Comparison of ENCODE assay signal across 8 mouse cellular contexts in the genomic region with DNA sequence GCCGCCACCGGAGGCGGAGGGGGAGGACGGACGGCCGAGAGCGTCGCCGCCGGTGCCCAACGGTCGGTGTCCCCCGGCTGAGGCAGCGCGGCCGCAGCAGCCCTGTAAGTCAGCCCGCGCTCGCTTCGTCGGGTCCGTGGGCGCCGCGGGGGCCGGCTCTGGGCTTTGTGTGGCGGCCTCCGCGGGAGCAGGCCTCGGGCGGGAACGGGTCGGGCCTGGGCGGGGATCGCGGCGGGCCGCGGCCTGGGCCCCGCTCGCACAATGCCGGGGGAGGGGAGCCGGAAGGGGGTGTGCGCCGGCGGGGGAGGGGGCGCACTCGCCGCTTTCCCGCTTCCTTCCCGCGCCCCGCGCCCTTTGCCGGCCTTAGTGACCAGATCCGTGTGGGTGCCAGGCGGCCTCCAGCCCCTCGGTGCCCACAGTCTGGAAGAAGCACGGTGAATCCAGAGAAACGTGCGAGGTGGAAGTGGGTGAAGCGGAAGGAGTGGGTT. TPM values are rescaled to one million over a fixed set of nuclear protein-coding genes. Genes with fewer than 3 reads are reported as not detected.
DNase-seq lines count a peak whose midpoint lies in the region; ATAC-seq and TF ChIP-seq lines count a peak whose summit lies in the region.

No protein-coding gene starts in this region.

- peak; percentile 79 for ATAC-seq in forebrain, embryonic 16.5 days
- peak; percentile 84 for ATAC-seq in hindbrain, embryonic 15.5 days (ENCODE audit: low FRiP score, low read depth)
- ATAC-seq in limb, embryonic 14.5 days (ENCODE audit: low FRiP score, low read depth): peak; percentile 80
- peak; percentile 88 for ATAC-seq in midbrain, embryonic 12.5 days (ENCODE audit: low FRiP score, low read depth)

- H3K4me3 ChIP-seq in forebrain, embryonic 16.5 days (replicated peaks; ENCODE audit: low read length): peak overlapping the region; percentile 97
- H3K4me3 ChIP-seq in hindbrain, embryonic 15.5 days: peak overlapping the region; percentile 93
- H3K4me3 ChIP-seq in limb, embryonic 14.5 days (replicated peaks; ENCODE audit: low read length): peak overlapping the region; percentile 97
- H3K4me3 ChIP-seq in midbrain, embryonic 12.5 days: peak overlapping the region; percentile 95

- H3K36me3 ChIP-seq in forebrain, embryonic 16.5 days (ENCODE audit: control insufficient read depth, insufficient read depth): no peaks in the 10 kb centered on the region
- no peaks in the 10 kb centered on the region for H3K36me3 ChIP-seq in hindbrain, embryonic 15.5 days
- no peaks in the 10 kb centered on the region for H3K36me3 ChIP-seq in limb, embryonic 14.5 days (ENCODE audit: control insufficient read depth, insufficient read depth, low read length)
- H3K36me3 ChIP-seq in midbrain, embryonic 12.5 days: no peaks in the 10 kb centered on the region

- no peaks in the 10 kb centered on the region for H3K9me3 ChIP-seq in forebrain, embryonic 16.5 days (ENCODE audit: control insufficient read depth, low read length)
- H3K9me3 ChIP-seq in hindbrain, embryonic 15.5 days: no peaks in the 10 kb centered on the region
- H3K9me3 ChIP-seq in limb, embryonic 14.5 days (ENCODE audit: control insufficient read depth, low read length): no peaks in the 10 kb centered on the region
- H3K9me3 ChIP-seq in midbrain, embryonic 12.5 days: no peaks in the 10 kb centered on the region

- WGBS in forebrain, embryonic 16.5 days: 0% methylated on average over 39 of the region's 62 CpGs
- 0% methylated on average over 33 of the region's 62 CpGs for WGBS in hindbrain, embryonic 15.5 days
- under 1% methylated on average over 39 of the region's 62 CpGs for WGBS in limb, embryonic 14.5 days
- WGBS in midbrain, embryonic 12.5 days: 0% methylated on average over 28 of the region's 62 CpGs

- peak overlapping the region; percentile 93 for H3K4me2 ChIP-seq in forebrain, embryonic 16.5 days (ENCODE audit: low read length)
- peak overlapping the region; percentile 89 for H3K4me2 ChIP-seq in hindbrain, embryonic 15.5 days
- H3K4me2 ChIP-seq in limb, embryonic 14.5 days (replicated peaks; ENCODE audit: low read depth, low read length, severe bottlenecking): peak overlapping the region; percentile 61
- H3K4me2 ChIP-seq in midbrain, embryonic 12.5 days (replicated peaks): peak overlapping the region; percentile 77

- TF ChIP-seq POLR2A in brain, embryonic 14.5 days (IDR thresholded peaks at IDR 0.05; ENCODE audit: borderline replicate concordance, extremely low read depth, insufficient read depth, insufficient read length, poor library complexity, severe bottlenecking): peak; percentile 55; the same call in 1 of the 2 replicates
- no peak for TF ChIP-seq POLR2A in limb, embryonic 14.5 days (IDR thresholded peaks at IDR 0.05; ENCODE audit: borderline replicate concordance, extremely low read depth, insufficient read depth, insufficient read length)

- peak overlapping the region; percentile 99 for H3K9ac ChIP-seq in forebrain, embryonic 16.5 days (replicated peaks; ENCODE audit: low read depth, low read length)
- H3K9ac ChIP-seq in hindbrain, embryonic 15.5 days: peak overlapping the region; percentile 100
- H3K9ac ChIP-seq in limb, embryonic 14.5 days (ENCODE audit: low read depth, low read length, severe bottlenecking): peak overlapping the region; percentile 100
- H3K9ac ChIP-seq in midbrain, embryonic 12.5 days (replicated peaks): peak overlapping the region; percentile 97

- DNase-seq in heart, adult 11 months: peak; percentile 97
- DNase-seq in heart, adult 8-10 months (ENCODE audit: low spot score): no peak
- DNase-seq in brain, embryonic 14.5 days (ENCODE audit: low read depth): peak; percentile 69
- DNase-seq in limb, embryonic 14.5 days (ENCODE audit: low spot score): peak; percentile 25
- DNase-seq in spleen, postnatal 36 days (ENCODE audit: low spot score in 2 of 2): peak; percentile 54 to 58

- peaks cover 23% of the 10 kb centered on the region for H3K4me1 ChIP-seq in forebrain, embryonic 16.5 days (replicated peaks; ENCODE audit: control insufficient read depth, insufficient read depth, low read length)
- peaks cover 27% of the 10 kb centered on the region for H3K4me1 ChIP-seq in hindbrain, embryonic 15.5 days (replicated peaks)
- peaks cover 20% of the 10 kb centered on the region for H3K4me1 ChIP-seq in limb, embryonic 14.5 days (ENCODE audit: control insufficient read depth, insufficient read depth, low read length)
- H3K4me1 ChIP-seq in midbrain, embryonic 12.5 days: peaks cover 26% of the 10 kb centered on the region

- peak overlapping the region; percentile 97 for H3K27ac ChIP-seq in forebrain, embryonic 16.5 days (ENCODE audit: low read length)
- H3K27ac ChIP-seq in hindbrain, embryonic 15.5 days (replicated peaks): peak overlapping the region; percentile 99
- H3K27ac ChIP-seq in limb, embryonic 14.5 days (replicated peaks; ENCODE audit: low read depth, low read length): peak overlapping the region; percentile 98
- peak overlapping the region; percentile 99 for H3K27ac ChIP-seq in midbrain, embryonic 12.5 days (replicated peaks)

- TF ChIP-seq CTCF in brain, embryonic 14.5 days (IDR thresholded peaks at IDR 0.05; ENCODE audit: borderline replicate concordance, extremely low read depth, insufficient read depth, insufficient read length): no peak

- no peaks in the 10 kb centered on the region for H3K27me3 ChIP-seq in forebrain, embryonic 16.5 days (replicated peaks; ENCODE audit: control insufficient read depth, insufficient read depth, low read length)
- H3K27me3 ChIP-seq in hindbrain, embryonic 15.5 days: no peaks in the 10 kb centered on the region
- H3K27me3 ChIP-seq in limb, embryonic 14.5 days (ENCODE audit: control insufficient read depth, insufficient read depth, low read length): no peaks in the 10 kb centered on the region
- no peaks in the 10 kb centered on the region for H3K27me3 ChIP-seq in midbrain, embryonic 12.5 days

RNA-seq across cellular contexts. Expression of gene Pum2, which starts 0.5 kb away (rescaled TPM):
- 100 to 1,000 TPM; 122 to 130 (median 125) TPM for total RNA-seq in heart, adult 8-10 months (2022)
- 90.7 and 99.7 TPM in 2 replicates for polyA plus RNA-seq in brain, embryonic 14.5 days (2012; rRNA removed)
- 67.6 and 75.1 TPM in 2 replicates for polyA plus RNA-seq in forebrain, embryonic 16.5 days (2015; fragmentation: Nextera tagmentation; extraction: Ambion mirVana)
- 46.8 and 46.9 TPM in 2 replicates for polyA plus RNA-seq in hindbrain, embryonic 15.5 days (2015; fragmentation: Nextera tagmentation; extraction: Ambion mirVana)
- polyA plus RNA-seq in limb, embryonic 14.5 days (2012; rRNA removed): 64.3 and 76.1 TPM in 2 replicates
- polyA plus RNA-seq in limb, embryonic 14.5 days (2014; fragmentation: Nextera tagmentation; extraction: Ambion mirVana): 57.5 and 64.9 TPM in 2 replicates
- polyA plus RNA-seq in midbrain, embryonic 12.5 days (2016; fragmentation: Nextera tagmentation; extraction: Ambion mirVana): 73.3 and 75.6 TPM in 2 replicates
